ENCODE assay signal across 14 mouse cellular contexts in the genomic region with DNA sequence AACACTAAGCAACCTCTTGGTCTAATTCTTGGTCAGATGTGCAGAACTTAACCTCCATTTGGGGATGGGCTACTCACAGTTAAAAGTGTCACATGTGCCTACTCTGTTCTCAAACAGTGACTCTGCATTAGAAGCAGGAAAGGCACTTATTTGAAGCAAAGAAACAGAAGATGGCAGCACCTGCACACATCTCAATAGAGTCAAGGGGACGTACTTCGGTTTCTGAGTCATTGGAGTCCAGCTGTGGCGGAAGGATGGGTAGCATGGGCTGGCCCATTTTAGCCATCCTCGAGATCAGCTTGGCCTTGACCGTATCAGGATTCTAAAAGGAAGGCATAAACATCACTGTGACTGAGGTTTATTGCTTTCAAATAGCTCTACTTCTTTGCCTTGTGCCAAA. TPM values are rescaled to one million over a fixed set of nuclear protein-coding genes. Genes with fewer than 3 reads are reported as not detected.
DNase-seq lines count a peak whose midpoint lies in the region; ATAC-seq and TF ChIP-seq lines count a peak whose summit lies in the region.
"Had no signal": no experiment of that assay in that cellular context is flagged by ENCODE, and none has a peak within 500 bp of the region (broad histone marks: within the 10 kb centered on the region; RNA-seq: fewer than 3 reads in every experiment).

No protein-coding gene starts in this region.

- H3K27me3 ChIP-seq in kidney, postnatal 0 days (ENCODE audit: insufficient read depth, low read length) = no peaks in the 10 kb centered on the region
- no peaks in the 10 kb centered on the region for H3K27me3 ChIP-seq in kidney, embryonic 14.5 days (ENCODE audit: control insufficient read depth, insufficient read depth, low read length)
- H3K27me3 ChIP-seq: limb, embryonic 12.5 days; lung, embryonic 15.5 days had no signal

- H3K27ac ChIP-seq in kidney, postnatal 0 days = no peak overlapping the region
- no peak overlapping the region for H3K27ac ChIP-seq in kidney, embryonic 14.5 days (ENCODE audit: low read depth, low read length)
- H3K27ac ChIP-seq: left cerebral cortex, adult 2 months; limb, embryonic 12.5 days; lung, embryonic 15.5 days had no signal

- no peaks in the 10 kb centered on the region for H3K9me3 ChIP-seq in kidney, postnatal 0 days (replicated peaks; ENCODE audit: low read length)
- no peaks in the 10 kb centered on the region for H3K9me3 ChIP-seq in kidney, embryonic 14.5 days (ENCODE audit: control insufficient read depth, low read length)
- H3K9me3 ChIP-seq: limb, embryonic 12.5 days; lung, embryonic 15.5 days had no signal

- no peak overlapping the region for H3K9ac ChIP-seq in kidney, postnatal 0 days (ENCODE audit: low read depth, low read length)
- no peak overlapping the region for H3K9ac ChIP-seq in kidney, embryonic 14.5 days (ENCODE audit: low read depth, low read length)
- H3K9ac ChIP-seq: limb, embryonic 12.5 days; lung, embryonic 15.5 days had no signal

- peaks cover 16% of the 10 kb centered on the region for H3K36me3 ChIP-seq in kidney, postnatal 0 days (ENCODE audit: insufficient read depth, low read length)
- H3K36me3 ChIP-seq in kidney, embryonic 14.5 days (ENCODE audit: control insufficient read depth, insufficient read depth, low read length) = peaks cover 44% of the 10 kb centered on the region; the same call in 1 of the 2 replicates

- no peak overlapping the region for H3K4me2 ChIP-seq in kidney, postnatal 0 days (ENCODE audit: low read length)
- no peak overlapping the region for H3K4me2 ChIP-seq in kidney, embryonic 14.5 days (replicated peaks; ENCODE audit: low read depth, low read length)
- H3K4me2 ChIP-seq: limb, embryonic 12.5 days; lung, embryonic 15.5 days had no signal

- no peaks in the 10 kb centered on the region for H3K4me1 ChIP-seq in kidney, postnatal 0 days (replicated peaks; ENCODE audit: insufficient read depth, low read length)
- H3K4me1 ChIP-seq in kidney, embryonic 14.5 days (ENCODE audit: control insufficient read depth, insufficient read depth, low read length) = no peaks in the 10 kb centered on the region
- H3K4me1 ChIP-seq: limb, embryonic 12.5 days; lung, embryonic 15.5 days had no signal

- TF ChIP-seq CTCF in kidney, postnatal 0 days (IDR thresholded peaks at IDR 0.05; ENCODE audit: low read depth) = peak; percentile 51

- H3K4me3 ChIP-seq in kidney, postnatal 0 days (replicated peaks; ENCODE audit: low read depth, low read length) = no peak overlapping the region
- H3K4me3 ChIP-seq in kidney, embryonic 14.5 days (ENCODE audit: low read length) = no peak overlapping the region
- H3K4me3 ChIP-seq: left cerebral cortex, adult 2 months; limb, embryonic 12.5 days; lung, embryonic 15.5 days had no signal

- ATAC-seq in kidney, postnatal 0 days (replicated peaks; ENCODE audit: low FRiP score, low read depth) = no peak
- no peak for ATAC-seq in kidney, embryonic 14.5 days (ENCODE audit: low FRiP score, low TSS enrichment)

- WGBS in kidney, postnatal 0 days = 82% methylated on average over 5 of the region's 5 CpGs
- WGBS in kidney, embryonic 14.5 days = 83% methylated on average over 5 of the region's 5 CpGs

- DNase-seq in embryo, embryonic 11 days = peak; percentile 7
- DNase-seq in embryo, embryonic 10.5 days (ENCODE audit: low spot score) = no peak
- DNase-seq in kidney, postnatal 0 days (ENCODE audit: low spot score) = peak; percentile 20
- peak; percentile 71 for DNase-seq in 416B (ENCODE audit: low read depth)
- DNase-seq in brain, adult 2 months (ENCODE audit: low read depth, low spot score) = peak; percentile 20
- no peak for DNase-seq in urinary bladder, postnatal 25 days (ENCODE audit: low spot score)
- no peak for DNase-seq in thymus, postnatal 25 days
- DNase-seq: cerebellum, adult 8-10 months; heart, postnatal 10 days; thymus, adult 2 months had no signal

RNA-seq across cellular contexts. Expression of gene Fkbp15, which starts 28.4 kb away (rescaled TPM):
- 19.2 and 21.7 TPM in 2 replicates for polyA plus RNA-seq in kidney, postnatal 0 days (2015; fragmentation: Nextera tagmentation; extraction: Ambion mirVana)
- 17.8 and 25.2 TPM in 2 replicates for polyA plus RNA-seq in kidney, embryonic 14.5 days (2014; fragmentation: Nextera tagmentation; extraction: Ambion mirVana)

RNA-seq across cellular contexts. Expression of gene Slc31a1, which starts 28.6 kb away (rescaled TPM):
- 48.3 and 55.9 TPM in 2 replicates for polyA plus RNA-seq in kidney, postnatal 0 days (2015; fragmentation: Nextera tagmentation; extraction: Ambion mirVana)
- 23.9 and 42.1 TPM in 2 replicates for polyA plus RNA-seq in kidney, embryonic 14.5 days (2014; fragmentation: Nextera tagmentation; extraction: Ambion mirVana)

Comparison
In these comparisons a context has a peak if more than half of its experiments do, and no peak if none do; other contexts are left out.
1. DNase-seq: peak in embryo, embryonic 11 days (single experiment), kidney, postnatal 0 days (single experiment), 416B (single experiment) and brain, adult 2 months (single experiment); none in embryo, embryonic 10.5 days (single experiment), urinary bladder, postnatal 25 days (single experiment) and thymus, postnatal 25 days (single experiment).